Mouse (Mus musculus) forebrain, postnatal 0 days (tissue): Measurements from ENCODE around the gene 4930432K21Rik. TPM values are rescaled to one million over a fixed set of nuclear protein-coding genes. Genes with fewer than 3 reads are reported as not detected.

ENCODE experiments used
- ATAC-seq: fragments of 200-750 bp; cut with Nextera tagmentation; 2 replicates; pipeline ENCODE4 v1.8.0; 2017; ENCODE audit warnings: mild to moderate bottlenecking, moderate library complexity
- DNase-seq: peaks from one replicate; pipeline ENCODE4 v3.0.0-alpha.2; 2015
- H3K27ac ChIP-seq: fragments of 300-500 bp; sonication (generic); 2 replicates; pipeline ENCODE4 v1.5.1; 2014; ENCODE audit warnings: low read depth, mild to moderate bottlenecking, antibody characterized with exemption, low read length, moderate library complexity, mixed read lengths
- H3K27me3 ChIP-seq: fragments of 300-500 bp; sonication (generic); 2 replicates; pipeline ENCODE4 v1.6.1; 2014; ENCODE audit warnings: mild to moderate bottlenecking, low read length, mixed read lengths; ENCODE audit not compliant: insufficient read depth
- H3K36me3 ChIP-seq: fragments of 300-500 bp; sonication (generic); 2 replicates; pipeline ENCODE4 v1.6.1; 2014; ENCODE audit warnings: mild to moderate bottlenecking, moderate library complexity; ENCODE audit not compliant: insufficient read depth
- H3K4me1 ChIP-seq: fragments of 300-500 bp; sonication (generic); 2 replicates; pipeline ENCODE4 v1.6.1; 2014; ENCODE audit warnings: antibody characterized with exemption; ENCODE audit not compliant: insufficient read depth
- H3K4me2 ChIP-seq: fragments of 300-500 bp; sonication (generic); 2 replicates; pipeline ENCODE4 v1.6.1; 2014; ENCODE audit warnings: low read depth, mild to moderate bottlenecking, moderate library complexity
- H3K4me3 ChIP-seq: fragments of 300-500 bp; sonication (generic); 2 replicates; pipeline ENCODE4 v1.5.1; 2014; ENCODE audit warnings: low read depth, low read length, mixed read lengths
- H3K9ac ChIP-seq: fragments of 300-500 bp; sonication (generic); 2 replicates; pipeline ENCODE4 v1.6.1; 2014; ENCODE audit warnings: mild to moderate bottlenecking
- H3K9me3 ChIP-seq: fragments of 300-500 bp; sonication (generic); 2 replicates; pipeline ENCODE4 v1.6.1; 2016; ENCODE audit warnings: low read length
- CTCF ChIP-seq: sonication (generic); IDR thresholded peaks from 2 replicates; pipeline ENCODE4 v1.5.1; 2016; ENCODE audit warnings: antibody characterized with exemption, control low read depth, low read depth
- whole genome bisulfite sequencing: fragments of 180-500 bp; shearing (Covaris S2); extraction: QIAGEN DNeasy Blood & Tissue Kit; methylation state at CpG from one replicate; pipeline ENCODE4 v1.1.7; 2014; 5-methylcytosine and 5-hydroxymethylcytosine counted together
- polyA plus RNA-seq: library from polyadenylated mRNA; unstranded; fragments of >200 nt; fragmentation: Nextera tagmentation; extraction: Ambion mirVana; gene quantifications from 2 replicates; pipeline ENCODE4 v1.2.1, GENCODE M21; 2015
- total RNA-seq: library from RNA; depleted of rRNA; stranded (reverse); fragments of >200 nt; gene quantifications from 2 replicates; pipeline ENCODE4 v1.2.3, GENCODE M21; 2014

4930432K21Rik gene
- total and polyA plus RNA-seq, 2 experiments from 2014 or later: 3.3 to 3.5 TPM

DNA sequence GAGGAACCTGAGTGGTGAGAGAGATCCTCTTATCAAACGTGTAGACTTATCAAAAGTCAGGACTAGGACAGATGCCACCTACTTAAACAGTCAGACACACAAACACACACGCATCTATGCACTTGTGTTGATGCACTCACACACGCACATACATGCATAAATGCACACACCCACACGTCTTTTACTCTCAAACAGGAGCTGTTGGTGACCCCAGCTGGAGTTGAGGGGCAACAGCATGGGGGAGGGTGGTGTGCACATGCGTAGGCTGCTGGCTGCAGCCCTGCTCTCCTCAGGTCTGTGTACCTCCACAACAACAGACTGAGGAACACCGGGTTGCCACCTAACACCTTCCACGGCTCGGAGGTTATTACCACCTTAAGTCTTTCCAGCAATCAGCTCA is 19.5 kb upstream of the 4930432K21Rik start:
- WGBS: 68% methylated on average over 8 of the region's 8 CpGs
- Histone ChIP-seq H3K9ac (no peak overlapping the region), H3K27me3 (no peaks in the 10 kb centered on the region), H3K9me3 (no peaks in the 10 kb centered on the region), H3K4me3 (no peak overlapping the region), H3K36me3 (peaks cover 13% of the 10 kb centered on the region), H3K27ac (no peak overlapping the region), H3K4me1 (no peaks in the 10 kb centered on the region), H3K4me2 (no peak overlapping the region)
- ATAC-seq (peak; percentile 30; the same call in 1 of the 2 replicates), DNase-seq (no peak)
- TF ChIP-seq CTCF: peak; percentile 13; the same call in 1 of the 2 replicates

DNA sequence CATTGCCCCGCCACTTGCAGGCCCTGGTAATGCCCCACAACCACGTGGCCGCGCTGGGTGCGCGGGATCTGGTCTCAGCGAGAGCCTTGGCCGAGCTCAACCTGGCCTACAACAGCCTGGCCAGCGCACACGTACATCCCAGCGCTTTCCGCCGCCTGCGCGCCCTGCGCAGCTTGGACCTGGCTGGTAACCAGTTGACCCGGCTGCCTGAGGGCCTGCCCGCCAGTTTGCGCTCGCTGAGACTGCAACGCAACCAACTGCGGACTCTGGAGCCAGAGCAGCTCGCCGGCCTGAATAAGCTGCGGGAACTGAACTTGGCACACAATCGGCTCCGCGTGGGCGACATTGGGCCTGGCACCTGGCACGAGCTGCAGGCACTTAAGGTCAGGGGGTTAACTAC is 17.0 kb upstream of the 4930432K21Rik start:
- Histone ChIP-seq H3K9ac (no peak overlapping the region), H3K9me3 (no peaks in the 10 kb centered on the region), H3K27ac (no peak overlapping the region), H3K36me3 (peaks cover 38% of the 10 kb centered on the region), H3K27me3 (no peaks in the 10 kb centered on the region), H3K4me3 (no peak overlapping the region), H3K4me2 (no peak overlapping the region), H3K4me1 (no peaks in the 10 kb centered on the region)
- ATAC-seq: no peak
- no peak for TF ChIP-seq CTCF
- no peak for DNase-seq
- WGBS: 35% methylated on average over 30 of the region's 30 CpGs

- Histone ChIP-seq H3K4me3 (no peak overlapping the region), H3K27ac (no peak overlapping the region), H3K27me3 (no peaks in the 10 kb centered on the region), H3K9me3 (no peaks in the 10 kb centered on the region), H3K4me2 (no peak overlapping the region), H3K9ac (no peak overlapping the region), H3K4me1 (no peaks in the 10 kb centered on the region), H3K36me3 (peaks cover 53% of the 10 kb centered on the region)
- WGBS: 86% methylated on average over 8 of the region's 8 CpGs
- no peak for TF ChIP-seq CTCF
- DNase-seq (no peak), ATAC-seq (no peak)
These were observed 15.6 kb upstream of the 4930432K21Rik start for GRCm38 (mm10) chr8:84132225-84132624.

DNA sequence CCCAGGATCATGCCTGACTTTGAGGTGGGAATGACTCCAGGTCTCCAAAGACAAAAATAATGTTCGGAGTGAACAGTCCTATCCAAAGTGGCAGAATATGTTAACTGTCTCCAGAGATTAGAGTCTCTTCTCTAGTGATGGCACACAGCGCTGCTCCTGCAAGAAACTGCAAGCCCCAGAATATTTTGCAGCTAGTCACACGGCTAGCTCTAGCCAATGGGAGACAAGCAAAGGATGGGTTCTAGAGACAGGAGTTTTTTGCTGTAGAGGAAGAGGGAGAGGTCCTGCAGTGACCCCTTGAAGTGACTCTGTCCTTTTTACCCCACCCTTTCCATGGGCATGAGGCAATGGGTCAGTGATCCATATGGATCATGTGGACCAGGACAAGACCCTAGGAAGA is 10.0 kb upstream of the 4930432K21Rik start:
- H3K4me1 ChIP-seq: no peaks in the 10 kb centered on the region
- H3K27ac ChIP-seq: no peak overlapping the region
- no peak overlapping the region for H3K4me2 ChIP-seq
- WGBS: 88% methylated on average over 3 of the region's 3 CpGs
- DNase-seq: no peak
- no peak overlapping the region for H3K9ac ChIP-seq
- H3K9me3 ChIP-seq: no peaks in the 10 kb centered on the region
- peak; percentile 66 for ATAC-seq
- peaks cover 98% of the 10 kb centered on the region for H3K36me3 ChIP-seq
- H3K27me3 ChIP-seq: no peaks in the 10 kb centered on the region
- no peak for TF ChIP-seq CTCF
- H3K4me3 ChIP-seq: no peak overlapping the region

DNA sequence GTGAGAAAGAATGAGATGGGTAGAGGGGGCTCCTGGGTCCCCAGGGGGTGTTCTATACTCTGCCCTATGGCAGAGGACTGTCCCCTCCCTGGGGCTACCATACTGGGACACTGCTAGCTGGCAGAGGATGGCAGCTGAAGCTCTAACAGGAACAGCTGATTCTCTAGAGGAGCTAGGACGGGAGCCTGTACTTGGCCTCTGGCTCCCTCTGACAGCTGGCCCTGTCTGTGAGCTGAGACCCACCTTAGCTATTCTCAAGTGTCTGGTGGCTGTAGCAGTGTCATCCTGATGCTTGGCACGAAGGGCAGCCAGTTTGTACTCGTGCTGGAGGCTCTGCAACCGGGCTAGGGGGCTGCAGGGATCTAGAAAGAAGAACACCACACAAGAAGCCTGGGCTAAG is 7.0 kb upstream of the 4930432K21Rik start:
- H3K4me1 ChIP-seq: no peaks in the 10 kb centered on the region
- DNase-seq (no peak), ATAC-seq (no peak)
- no peak for TF ChIP-seq CTCF
- H3K9me3 ChIP-seq: no peaks in the 10 kb centered on the region
- H3K27ac ChIP-seq: no peak overlapping the region
- no peaks in the 10 kb centered on the region for H3K27me3 ChIP-seq
- no peak overlapping the region for H3K4me3 ChIP-seq
- 84% methylated on average over 4 of the region's 4 CpGs for WGBS
- H3K4me2 ChIP-seq: no peak overlapping the region
- H3K9ac ChIP-seq: no peak overlapping the region
- peaks cover 90% of the 10 kb centered on the region for H3K36me3 ChIP-seq

GRCm38 (mm10) chr8:84144636-84145245 is 3.1 kb upstream of the 4930432K21Rik start:
- H3K9me3 ChIP-seq: no peaks in the 10 kb centered on the region
- no peak for DNase-seq
- no peaks in the 10 kb centered on the region for H3K27me3 ChIP-seq
- no peak for ATAC-seq
- H3K4me2 ChIP-seq: no peak overlapping the region
- H3K4me1 ChIP-seq: peaks cover 18% of the 10 kb centered on the region
- 95% methylated on average over 8 of the region's 8 CpGs for WGBS
- no peak for TF ChIP-seq CTCF
- no peak overlapping the region for H3K9ac ChIP-seq
- peaks cover 51% of the 10 kb centered on the region for H3K36me3 ChIP-seq
- no peak overlapping the region for H3K27ac ChIP-seq
- H3K4me3 ChIP-seq: no peak overlapping the region

DNA sequence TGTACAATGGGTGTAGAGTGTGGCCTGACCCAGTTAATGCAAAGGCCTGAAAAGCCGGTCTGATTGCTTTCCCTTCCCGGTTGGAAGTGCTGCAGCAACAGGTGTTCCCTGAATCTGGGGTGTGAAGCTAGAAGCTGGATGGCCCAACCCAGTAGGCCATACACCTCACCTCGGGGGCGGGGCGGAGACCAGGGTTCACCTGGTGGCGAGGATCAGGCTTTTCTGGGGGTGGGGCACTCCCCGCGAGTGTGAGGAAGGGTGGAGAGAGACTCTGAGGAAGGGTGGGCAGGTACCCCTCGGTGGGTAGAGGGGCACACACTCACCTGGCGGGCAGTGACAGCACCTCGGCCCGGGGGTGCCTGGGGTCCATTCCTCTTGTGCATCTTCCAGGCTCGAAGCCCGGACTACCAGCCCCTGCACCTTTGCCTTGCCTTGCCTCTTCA is 480 bp upstream of the 4930432K21Rik start:
- WGBS: 8% methylated on average over 14 of the region's 14 CpGs
- Histone ChIP-seq H3K36me3 (peaks cover 27% of the 10 kb centered on the region), H3K4me2 (peak overlapping the region; percentile 88), H3K4me1 (peaks cover 18% of the 10 kb centered on the region), H3K9me3 (no peaks in the 10 kb centered on the region), H3K27me3 (no peaks in the 10 kb centered on the region), H3K27ac (peak overlapping the region; percentile 47; the same call in 1 of the 2 replicates), H3K9ac (peak overlapping the region; percentile 79), H3K4me3 (peak overlapping the region; percentile 63)
- DNase-seq: peak; percentile 17
- no peak; the same call in 1 of the 2 replicates for ATAC-seq
- TF ChIP-seq CTCF: no peak; the same call in 1 of the 2 replicates
